Mouse (Mus musculus) c-Kit-positive CD71-positive TER-119-negative erythroid progenitor cells, embryonic 14.5 days (primary cell): Measurements from ENCODE around the gene Olfr963.
"Not testable (repeated sequence)": the region's sequence is repeated elsewhere in the genome, so short reads cannot be mapped to it uniquely, and the experiment has no call there.

Experiments used
- DNase-seq: peaks from one replicate; pipeline ENCODE4 v3.0.0-alpha.2; 2013; ENCODE audit warnings: low read depth

The Olfr963 gene

DNA sequence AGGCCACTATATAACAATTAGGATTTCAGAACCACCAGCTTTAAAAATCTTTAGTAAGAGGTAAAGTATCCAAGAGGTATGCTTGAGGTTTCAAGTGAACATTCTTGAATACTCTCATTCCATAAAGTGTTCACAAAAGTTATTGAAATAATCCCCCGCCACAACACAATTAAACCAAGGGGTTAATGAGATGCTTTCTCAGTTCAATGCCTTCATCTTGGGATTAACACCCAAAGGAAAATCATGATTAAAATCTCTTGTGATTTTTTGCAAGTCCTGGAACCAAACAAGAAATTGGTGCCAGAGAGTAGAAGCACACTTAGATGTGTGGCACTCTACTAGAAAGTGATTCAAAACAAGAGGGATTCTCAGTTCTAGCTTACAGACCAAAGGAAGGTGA lies at the start of gene Olfr963:
TSS of gene Olfr963 (plus strand) at position 301 of the 400 bp plus-strand sequence.
- no peak for DNase-seq

DNA sequence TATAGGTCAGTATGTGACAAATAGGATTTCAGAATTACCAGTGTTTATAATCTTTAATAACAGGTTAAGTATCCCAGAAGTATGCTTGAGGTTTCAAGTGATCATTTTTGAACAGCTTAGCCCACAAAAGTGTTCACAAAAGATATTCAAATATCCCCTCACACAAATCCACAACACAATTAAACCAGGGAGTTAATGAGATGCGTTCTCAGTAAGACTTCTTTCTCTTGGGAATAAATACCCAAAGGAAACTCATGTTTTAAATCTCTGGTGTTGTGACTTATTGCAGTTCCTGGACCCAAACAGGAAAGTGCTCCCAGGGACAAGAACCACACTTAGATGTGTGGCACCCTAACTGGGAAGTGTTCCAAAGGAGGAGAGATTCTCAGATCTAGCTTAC lies 45.9 kb upstream of the Olfr963 start, which contains the start of gene Olfr960:
TSS of gene Olfr960 (plus strand) at position 301 of the 400 bp plus-strand sequence.
- DNase-seq = no peak

DNA sequence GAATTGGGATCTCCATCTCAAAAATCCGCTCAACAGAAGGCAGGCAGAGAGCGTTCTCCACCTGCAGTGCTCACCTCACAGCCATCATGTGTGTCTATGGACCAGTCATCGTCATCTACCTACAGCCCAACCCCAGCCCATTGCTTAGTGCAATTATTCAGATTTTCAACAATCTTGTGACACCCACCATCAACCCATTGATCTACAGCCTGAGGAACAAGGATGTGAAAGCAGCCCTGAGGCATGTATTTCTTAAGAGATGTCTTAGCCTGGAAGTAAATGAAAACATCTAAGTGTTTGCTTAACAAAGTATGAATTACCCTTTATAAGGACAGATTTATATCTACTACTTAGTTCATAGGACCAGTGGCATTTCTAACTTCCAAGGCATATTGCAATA lies 43.2 kb upstream of the Olfr963 start:
- no peak for DNase-seq

DNA sequence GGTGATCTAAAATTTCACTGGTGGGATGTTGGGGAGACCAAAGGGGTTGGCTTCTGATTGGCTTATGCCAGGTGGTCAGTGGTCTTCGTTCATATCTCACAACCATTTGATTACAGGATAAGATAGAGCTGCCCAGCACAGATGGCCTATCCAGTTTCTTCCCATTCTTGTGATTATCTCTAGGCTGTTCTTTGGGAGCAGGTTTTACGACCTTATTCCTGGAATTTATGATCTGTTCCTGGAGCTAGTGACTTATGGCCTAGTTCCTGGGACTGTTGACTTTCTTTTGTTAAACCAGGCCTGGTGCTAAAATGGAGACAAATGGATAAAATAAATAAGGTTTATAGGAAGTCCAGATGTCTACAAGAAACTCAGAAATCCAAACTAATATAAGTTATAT lies 42.3 kb upstream of the Olfr963 start:
- no peak for DNase-seq

DNA sequence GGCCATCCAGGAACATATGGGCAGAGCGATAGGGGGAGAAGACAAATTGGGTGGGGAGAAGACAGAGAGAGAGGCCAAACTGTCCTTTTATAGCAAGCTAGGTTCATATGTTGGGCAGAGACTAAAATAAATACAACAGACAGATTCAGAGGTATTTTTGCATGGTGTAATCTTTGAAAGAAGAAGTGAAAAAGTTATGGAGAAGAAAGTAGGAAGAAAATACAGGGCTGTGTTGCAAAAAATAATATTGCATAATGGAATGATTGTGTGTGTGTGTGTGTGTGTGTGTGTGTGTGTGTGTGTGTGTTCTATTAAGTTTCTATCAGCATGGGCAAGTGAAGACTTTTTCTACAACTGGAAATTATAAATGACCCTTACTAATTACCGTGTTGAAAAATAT lies 37.9 kb upstream of the Olfr963 start:
- DNase-seq = no peak

DNA sequence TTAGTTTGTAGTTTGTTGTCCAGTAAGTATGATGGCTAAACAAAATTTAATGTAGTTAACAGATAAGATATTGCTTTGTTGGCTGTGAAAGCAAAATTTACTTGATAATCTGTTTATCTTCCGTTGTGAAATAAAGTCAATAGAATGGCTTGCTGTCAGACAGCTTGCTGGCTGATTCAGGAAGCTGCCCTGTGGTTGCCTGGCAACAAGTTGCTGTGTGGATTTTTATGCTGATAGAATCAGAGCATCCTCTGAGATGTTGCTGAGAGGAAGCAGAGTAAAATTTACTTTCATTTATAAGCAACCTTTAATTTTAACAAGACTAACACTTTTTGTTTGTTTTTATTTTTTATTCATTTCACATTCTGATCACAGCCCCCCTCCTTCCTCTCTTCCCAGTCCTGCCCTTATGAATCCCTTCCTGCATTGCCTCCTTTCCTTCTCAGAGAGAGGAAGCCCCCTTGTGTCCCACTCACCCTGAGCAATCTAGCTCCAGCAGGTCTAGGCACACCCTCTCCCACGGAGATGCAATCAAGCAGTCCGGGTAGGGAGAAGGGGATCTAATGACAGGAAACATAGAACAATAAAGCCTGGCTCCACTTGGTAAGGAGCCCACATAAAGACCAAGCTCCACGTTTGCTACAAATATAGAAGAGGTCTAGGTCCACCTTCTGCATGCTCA lies 33.0 kb upstream of the Olfr963 start:
- no peak for DNase-seq

DNA sequence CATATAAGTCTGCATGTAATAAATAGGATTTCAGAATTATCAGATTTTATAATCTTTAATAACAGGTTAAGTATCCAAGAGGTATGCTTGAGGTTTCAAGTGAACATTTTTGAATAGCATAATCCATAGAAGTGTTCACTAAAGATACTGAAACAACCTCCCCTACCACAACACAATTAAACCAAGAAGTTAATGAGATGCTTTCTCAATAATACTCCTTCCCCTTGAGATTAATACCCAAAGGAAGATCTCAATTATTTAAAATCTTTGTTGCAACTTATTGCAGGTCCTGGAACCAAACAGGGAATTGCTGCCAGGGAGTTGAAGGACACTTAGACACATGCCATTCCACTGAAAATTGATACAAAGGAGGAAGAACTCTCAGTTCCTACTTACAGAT lies 22.2 kb upstream of the Olfr963 start, which contains the start of gene Olfr961:
TSS of gene Olfr961 (plus strand) at position 301 of the 400 bp plus-strand sequence.
- no peak for DNase-seq

DNA sequence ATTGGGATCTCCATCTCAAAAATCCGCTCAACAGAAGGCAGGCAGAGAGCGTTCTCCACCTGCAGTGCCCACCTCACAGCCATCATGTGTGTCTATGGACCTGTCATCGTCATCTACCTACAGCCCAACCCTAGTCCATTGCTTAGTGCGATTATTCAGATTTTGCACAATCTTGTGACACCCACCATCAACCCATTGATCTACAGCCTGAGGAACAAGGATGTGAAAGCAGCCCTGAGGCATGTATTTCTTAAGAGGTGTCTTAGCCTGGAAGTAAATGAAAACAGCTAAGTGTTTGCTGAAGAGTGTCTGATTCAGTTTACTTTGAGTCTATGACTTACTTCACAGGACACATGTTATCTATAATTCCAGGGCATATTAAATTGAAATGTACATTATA lies 19.6 kb upstream of the Olfr963 start:
- DNase-seq = no peak

DNA sequence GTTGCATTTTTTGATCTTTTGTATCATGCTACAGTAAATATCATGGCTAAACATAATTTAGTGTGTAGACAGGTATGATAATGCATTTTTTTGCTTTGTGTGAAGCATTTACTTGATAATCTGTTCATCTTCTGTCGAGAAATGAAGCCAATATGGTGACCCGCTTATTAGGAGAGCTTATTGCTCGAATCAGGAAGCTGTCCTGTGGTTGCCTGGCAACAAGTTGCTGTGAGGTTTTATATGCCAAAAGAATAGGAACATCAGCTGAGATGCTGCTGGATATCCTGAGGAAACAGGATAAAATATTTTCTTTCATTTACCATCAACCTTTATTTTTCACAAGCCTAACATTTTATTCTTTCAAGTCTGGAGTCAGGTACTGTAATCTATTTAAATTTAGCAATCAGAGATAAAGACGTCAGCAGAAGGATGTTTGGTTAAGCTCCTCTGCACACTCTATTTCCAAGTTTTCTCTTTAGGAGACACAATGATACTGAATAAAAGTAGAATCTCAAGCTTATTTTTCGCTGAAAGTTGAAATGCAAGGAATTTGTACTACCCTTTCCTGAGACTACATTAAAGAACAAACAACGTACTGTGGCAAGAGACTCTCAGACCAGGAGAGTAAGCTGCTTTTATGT lies 12.1 kb upstream of the Olfr963 start:
- DNase-seq = no peak

DNA sequence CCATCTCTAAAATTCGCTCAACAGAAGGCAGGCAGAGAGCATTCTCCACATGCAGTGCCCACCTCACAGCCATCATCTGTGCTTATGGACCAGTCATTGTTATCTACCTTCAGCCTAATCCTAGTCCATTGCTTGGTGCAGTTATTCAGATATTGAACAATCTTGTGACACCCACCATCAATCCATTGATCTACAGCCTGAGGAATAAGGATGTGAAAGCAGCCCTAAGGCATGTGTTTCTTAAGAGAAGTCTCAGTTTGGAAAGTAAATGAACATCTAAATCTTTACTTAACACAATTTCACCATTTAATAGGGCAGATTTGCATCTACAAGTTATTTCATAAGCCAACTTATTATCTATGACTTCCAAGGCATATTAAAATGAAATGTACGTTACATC lies 2.7 kb downstream of the Olfr963 start:
- DNase-seq = no peak

DNA sequence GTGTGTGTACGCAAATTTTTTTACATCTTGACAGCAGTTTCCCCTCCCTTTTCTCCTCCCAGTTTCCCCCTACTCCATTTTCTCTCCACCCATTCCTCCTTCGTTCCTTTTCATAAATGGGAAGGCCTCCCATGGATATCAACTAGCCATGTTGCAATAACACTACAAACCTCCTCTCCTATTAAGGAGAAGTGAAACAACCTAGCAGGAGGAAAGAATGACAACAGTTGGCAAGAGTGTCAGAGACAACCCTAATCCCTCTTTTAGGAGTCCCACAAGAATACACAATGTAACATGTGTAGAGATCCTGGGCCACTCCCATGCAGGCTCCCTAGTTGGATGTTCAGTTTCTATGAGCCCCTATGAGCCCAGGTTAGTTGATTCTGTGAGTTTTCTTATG lies 7.8 kb downstream of the Olfr963 start:
- no peak for DNase-seq

DNA sequence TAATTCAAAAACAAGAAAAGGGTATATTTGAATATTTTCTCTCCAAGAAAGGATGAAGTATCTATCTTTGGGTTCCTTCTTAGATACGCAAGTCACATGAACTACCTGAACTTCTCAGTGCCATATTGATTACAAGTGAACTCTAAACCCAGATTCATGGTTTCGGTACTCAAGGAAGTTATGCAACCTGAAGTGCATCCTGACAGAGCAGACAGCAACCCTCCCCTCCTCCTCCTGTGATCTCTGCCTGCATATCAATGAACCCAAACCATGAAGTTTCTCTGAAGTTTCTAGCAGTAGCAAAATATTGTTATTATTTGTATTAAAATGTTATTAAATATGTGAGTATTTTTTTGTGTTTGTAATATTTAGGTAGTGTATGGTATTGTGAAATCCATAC lies 11.6 kb downstream of the Olfr963 start:
- DNase-seq = no peak

DNA sequence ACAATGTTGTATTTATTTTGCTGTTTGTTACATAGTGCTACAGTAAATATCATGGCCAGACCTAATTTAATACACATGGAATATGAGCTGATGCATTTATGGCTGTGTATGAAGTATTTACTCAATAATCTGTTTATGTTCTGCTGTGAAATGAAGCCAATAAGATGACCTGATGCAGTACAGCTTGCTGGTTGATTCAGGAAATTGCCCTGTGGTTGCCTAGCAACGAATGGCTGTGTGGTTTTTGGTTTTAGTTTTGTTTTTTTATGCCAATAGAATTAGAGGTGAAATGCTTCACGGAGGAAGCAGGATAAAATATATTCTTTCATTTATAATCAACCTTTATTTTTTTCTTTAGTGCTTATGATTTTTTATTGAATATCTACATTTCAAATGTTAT lies 12.3 kb downstream of the Olfr963 start:
- DNase-seq = no peak

DNA sequence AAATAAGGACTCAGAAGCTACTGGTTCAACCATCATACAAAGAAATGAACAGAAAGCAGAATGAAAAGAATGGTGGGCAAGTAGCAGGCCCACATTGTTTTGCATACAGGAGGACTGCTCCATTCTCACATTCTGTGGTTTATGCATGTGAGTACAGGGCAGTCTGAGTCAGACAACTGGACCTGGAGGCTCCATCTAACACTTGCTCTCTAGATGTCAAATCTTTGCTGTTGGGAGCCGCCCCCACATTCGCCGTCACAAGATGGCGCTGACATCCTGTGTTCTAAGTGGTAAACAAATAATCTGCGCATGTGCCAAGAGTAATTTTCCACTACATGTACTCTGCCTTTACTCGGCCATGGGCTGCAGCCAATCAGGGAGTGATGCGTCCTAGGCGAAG lies 34.1 kb downstream of the Olfr963 start:
- DNase-seq = not testable (repeated sequence)

DNA sequence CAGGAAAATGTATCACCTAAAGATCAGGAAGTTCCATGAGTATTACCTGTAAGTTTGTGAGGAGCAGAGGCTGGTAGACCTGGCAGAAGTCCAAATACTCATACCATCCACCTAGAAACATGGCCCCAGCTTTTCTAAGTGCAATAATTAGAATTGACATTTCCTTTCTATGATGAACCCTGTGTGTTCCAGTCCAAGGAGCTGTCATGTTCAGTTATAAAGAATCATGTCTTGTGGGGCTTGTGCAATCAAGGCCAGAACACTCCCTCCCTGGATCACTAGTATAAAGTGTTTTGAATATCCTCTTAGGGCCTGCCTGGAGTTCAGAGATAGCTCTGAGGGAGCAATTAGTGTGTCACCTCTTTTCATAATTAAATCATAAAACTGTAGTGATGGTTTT lies 40.0 kb downstream of the Olfr963 start, which contains the start of gene Olfr149:
TSS of gene Olfr149 (minus strand) at position 101 of the 400 bp plus-strand sequence.
- DNase-seq = no peak

DNA sequence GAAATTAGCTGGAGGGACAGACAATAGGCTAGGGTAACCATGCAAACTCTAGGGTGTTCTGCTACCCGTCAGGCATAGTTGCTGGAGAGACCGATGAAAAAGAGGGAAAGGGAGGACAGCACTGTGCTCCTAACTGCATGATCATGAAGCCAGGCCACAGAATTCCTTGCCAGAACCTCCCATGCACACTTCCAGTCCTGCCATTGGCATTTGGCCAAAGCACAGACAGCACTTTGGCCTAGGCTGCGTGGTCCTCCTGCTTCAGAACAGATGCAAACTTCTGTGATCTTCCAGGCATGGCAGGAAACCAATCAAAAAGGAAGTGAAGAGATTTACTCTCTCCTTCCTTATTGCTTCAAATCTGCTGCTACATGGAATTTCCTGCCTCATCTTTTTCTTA lies 42.0 kb downstream of the Olfr963 start:
- no peak for DNase-seq

DNA sequence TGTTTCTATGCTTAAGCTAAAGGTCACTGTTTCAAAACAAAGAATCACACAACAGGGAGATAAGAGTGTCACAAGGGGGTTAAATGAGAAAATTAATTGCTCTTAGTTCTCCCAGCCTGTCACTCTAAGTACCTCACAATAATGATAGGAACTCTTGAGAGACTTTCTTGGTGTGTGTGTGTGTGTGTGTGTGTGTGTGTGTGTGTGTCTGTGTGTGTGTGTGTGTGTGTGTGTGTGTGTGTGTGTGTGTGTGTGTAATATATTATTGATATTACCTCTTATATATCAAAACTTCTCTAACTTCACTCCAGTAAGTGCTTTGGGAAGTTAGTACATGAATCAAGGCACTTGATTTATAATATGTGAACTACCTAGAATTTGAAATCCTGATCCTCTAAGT lies 44.0 kb downstream of the Olfr963 start, which contains the start of gene Olfr965:
TSS of gene Olfr965 (plus strand) at position 301 of the 400 bp plus-strand sequence.
- no peak for DNase-seq
